Mouse (Mus musculus): ENCODE measurements around the gene Ly6c1. TPM values are rescaled to one million over a fixed set of nuclear protein-coding genes. Genes with fewer than 3 reads are reported as not detected.

Ly6c1 gene
- 48.2 TPM for total RNA-seq (2023)

DNA sequence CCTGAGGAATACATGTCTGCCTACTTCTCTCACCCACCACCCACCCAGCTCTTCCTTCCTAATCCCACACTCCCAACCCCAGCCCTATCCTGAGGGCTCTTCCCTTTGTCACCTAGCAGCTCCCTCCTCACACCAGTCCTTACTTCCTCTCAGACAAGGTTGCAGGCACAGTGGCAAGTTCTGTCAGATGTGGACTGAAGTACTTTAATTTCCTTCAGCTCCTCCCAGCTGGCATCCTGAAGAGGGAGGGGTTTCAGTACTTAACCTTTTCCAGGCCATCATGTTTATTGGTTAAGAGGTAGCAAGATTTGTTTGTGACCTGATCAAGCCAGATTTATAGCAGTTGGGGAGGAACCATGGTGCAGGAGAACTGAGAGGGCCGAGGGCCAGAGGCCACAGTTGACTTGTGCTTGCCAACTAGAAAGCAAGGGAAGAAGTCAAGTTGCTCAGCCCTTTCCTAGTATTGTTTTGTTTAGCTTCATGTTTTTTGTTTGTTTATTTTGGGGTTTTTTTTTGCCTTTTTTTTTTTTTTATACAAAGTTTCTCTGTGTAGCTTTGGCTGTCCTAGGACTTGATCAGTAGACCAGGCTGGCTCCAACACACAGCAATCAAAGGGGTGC, at the start of gene Ly6c1:
Gene Ly6c1 (minus strand): TSS at position 189 of the 620 bp plus-strand sequence.

Other genes starting within 250 kb of the Ly6c1 start
- gene Gml2, start 229.8 kb downstream of the Ly6c1 start, total RNA-seq (2023) = not detected
- gene 2010109I03Rik, start 151.8 kb downstream of the Ly6c1 start, total RNA-seq (2023) = 0.35 TPM
- gene Ly6i, start 65.4 kb downstream of the Ly6c1 start, total RNA-seq (2023) = not detected
- gene Ly6a, start 50.8 kb downstream of the Ly6c1 start, total RNA-seq (2023) = 26.4 TPM
- gene Ly6c2, start 63.1 kb upstream of the Ly6c1 start, total RNA-seq (2023) = 12.5 TPM
- gene Ly6g, start 106.4 kb upstream of the Ly6c1 start, total RNA-seq (2023) = not detected
- gene BC025446, start 167.5 kb upstream of the Ly6c1 start, total RNA-seq (2023) = not detected
- not detected for gene Ly6f, start 219.6 kb upstream of the Ly6c1 start, total RNA-seq (2023)

Measured in CD4-positive naive resting alpha-beta T cell, adult 57 days (primary cell).